Mouse (Mus musculus) midbrain, postnatal 0 days (tissue): Measurements from ENCODE around the gene Olfr59. TPM values are rescaled to one million over a fixed set of nuclear protein-coding genes. Genes with fewer than 3 reads are reported as not detected.

ENCODE experiments used
- ATAC-seq: fragments of 200-750 bp; cut with Nextera tagmentation; 2 replicates; pipeline ENCODE4 v1.8.0; 2017; ENCODE audit warnings: moderate number of reproducible peaks, mild to moderate bottlenecking, moderate TSS enrichment, moderate library complexity; ENCODE audit not compliant: low FRiP score
- DNase-seq: peaks from one replicate; pipeline ENCODE4 v3.0.0-alpha.2; 2015; ENCODE audit warnings: low spot score
- H3K27ac ChIP-seq: fragments of 300-500 bp; sonication (generic); 2 replicates; pipeline ENCODE4 v1.5.1; 2014; ENCODE audit warnings: low read depth, mild to moderate bottlenecking, low read length, mixed read lengths
- H3K27me3 ChIP-seq: fragments of 300-500 bp; sonication (generic); 2 replicates; pipeline ENCODE4 v1.6.1; 2014; ENCODE audit warnings: low read length, control low read depth, mixed read lengths; ENCODE audit not compliant: insufficient read depth
- H3K36me3 ChIP-seq: fragments of 300-500 bp; sonication (generic); 2 replicates; pipeline ENCODE4 v1.6.1; 2014; ENCODE audit warnings: low read length, control low read depth, mixed read lengths; ENCODE audit not compliant: insufficient read depth
- H3K4me1 ChIP-seq: fragments of 300-500 bp; sonication (generic); 2 replicates; pipeline ENCODE4 v1.6.1; 2014; ENCODE audit warnings: mild to moderate bottlenecking, control low read depth, antibody characterized with exemption, low read length, mixed read lengths; ENCODE audit not compliant: insufficient read depth
- H3K4me2 ChIP-seq: fragments of 300-500 bp; sonication (generic); 2 replicates; pipeline ENCODE4 v1.6.1; 2014; ENCODE audit warnings: low read depth, mild to moderate bottlenecking, low read length, mixed read lengths; ENCODE audit not compliant: poor library complexity, severe bottlenecking
- H3K4me3 ChIP-seq: fragments of 300-500 bp; sonication (generic); 2 replicates; pipeline ENCODE4 v1.5.1; 2014; ENCODE audit warnings: low read depth, mild to moderate bottlenecking, low read length, moderate library complexity
- H3K9ac ChIP-seq: fragments of 300-500 bp; sonication (generic); replicated peaks from 2 replicates; pipeline ENCODE4 v1.6.1; 2014; ENCODE audit warnings: mild to moderate bottlenecking, low read length, moderate library complexity, mixed read lengths; ENCODE audit not compliant: poor library complexity, severe bottlenecking
- H3K9me3 ChIP-seq: fragments of 300-500 bp; sonication (generic); 2 replicates; pipeline ENCODE4 v1.6.1; 2016; ENCODE audit warnings: low read length, control low read depth
- CTCF ChIP-seq: IDR thresholded peaks from 2 replicates; pipeline ENCODE4 v1.5.1; 2016; ENCODE audit warnings: antibody characterized with exemption, mild to moderate bottlenecking
- WGBS: fragments of 180-500 bp; shearing (Covaris S2); extraction: QIAGEN DNeasy Blood & Tissue Kit; methylation state at CpG from one replicate; pipeline ENCODE4 v1.1.7; 2014; 5-methylcytosine and 5-hydroxymethylcytosine counted together
- polyA plus RNA-seq: library from polyadenylated mRNA; unstranded; fragments of >200 nt; fragmentation: Nextera tagmentation; extraction: Ambion mirVana; gene quantifications from 2 replicates; pipeline ENCODE4 v1.2.1, GENCODE M21; 2015
- total RNA-seq: library from RNA; depleted of rRNA; stranded (reverse); fragments of >200 nt; gene quantifications from 2 replicates; pipeline ENCODE4 v1.2.3, GENCODE M21; 2014; rRNA removed

Olfr59 gene
- total and polyA plus RNA-seq, 2 experiments from 2014 or later, result not detected

GRCm38 (mm10) chr11:74337931-74338330, 54.4 kb downstream of the Olfr59 start, which contains the start of gene Olfr410:
Gene Olfr410, minus strand, starts transcription at chr11:74338031.
- Histone ChIP-seq H3K4me3 (no peak within 1 kb of the TSS), H3K4me1 (no peaks in the 10 kb centered on the region), H3K27me3 (no peaks in the 10 kb centered on the region), H3K9me3 (no peaks in the 10 kb centered on the region; the same call in 1 of the 2 replicates), H3K27ac (no peak within 1 kb of the TSS), H3K36me3 (no peaks in the 10 kb centered on the region), H3K4me2 (no peak within 1 kb of the TSS), H3K9ac (no peak within 1 kb of the TSS)
- TF ChIP-seq CTCF, result no peak
- 83% methylated on average over 6 of the region's 6 CpGs for WGBS
- no peak for ATAC-seq
- no peak for DNase-seq

Other genes starting within 250 kb of the Olfr59 start
- not detected in 2 replicates for gene Olfr139, start 227.2 kb upstream of the Olfr59 start, total RNA-seq
- gene Olfr139, start 227.2 kb upstream of the Olfr59 start, polyA plus RNA-seq, result not detected in 2 replicates
- gene Olfr399, start 227.1 kb upstream of the Olfr59 start, total RNA-seq, result not detected in 2 replicates
- not detected in 2 replicates for gene Olfr399, start 227.1 kb upstream of the Olfr59 start, polyA plus RNA-seq
- not detected in 2 replicates for gene Zfp616, start 213.8 kb upstream of the Olfr59 start, total RNA-seq
- gene Zfp616, start 213.8 kb upstream of the Olfr59 start, polyA plus RNA-seq, result not detected in 2 replicates
- gene Olfr401, start 170.0 kb upstream of the Olfr59 start, total RNA-seq, result not detected in 2 replicates
- gene Olfr401, start 170.0 kb upstream of the Olfr59 start, polyA plus RNA-seq, result not detected in 2 replicates
- not detected in 2 replicates for gene Olfr402, start 130.2 kb upstream of the Olfr59 start, total RNA-seq
- not detected in 2 replicates for gene Olfr402, start 130.2 kb upstream of the Olfr59 start, polyA plus RNA-seq
- gene Olfr403, start 97.5 kb upstream of the Olfr59 start, total RNA-seq, result not detected in 2 replicates
- gene Olfr403, start 97.5 kb upstream of the Olfr59 start, polyA plus RNA-seq, result not detected in 2 replicates
- gene Olfr43, start 72.4 kb upstream of the Olfr59 start, total RNA-seq, result not detected in 2 replicates
- gene Olfr43, start 72.4 kb upstream of the Olfr59 start, polyA plus RNA-seq, result not detected in 2 replicates
- gene Olfr406, start 23.9 kb upstream of the Olfr59 start, total RNA-seq, result not detected in 2 replicates
- gene Olfr406, start 23.9 kb upstream of the Olfr59 start, polyA plus RNA-seq, result not detected in 2 replicates
- not detected in 2 replicates for gene Olfr410, start 54.3 kb downstream of the Olfr59 start, total RNA-seq
- not detected in 2 replicates for gene Olfr410, start 54.3 kb downstream of the Olfr59 start, polyA plus RNA-seq
- not detected in 2 replicates for gene Olfr411, start 68.9 kb downstream of the Olfr59 start, total RNA-seq
- gene Olfr411, start 68.9 kb downstream of the Olfr59 start, polyA plus RNA-seq, result not detected in 2 replicates
- gene Olfr412, start 78.3 kb downstream of the Olfr59 start, total RNA-seq, result not detected in 2 replicates
- not detected in 2 replicates for gene Olfr412, start 78.3 kb downstream of the Olfr59 start, polyA plus RNA-seq